Mouse (Mus musculus): Measurements from ENCODE around the gene Mob4. TPM values are rescaled to one million over a fixed set of nuclear protein-coding genes. Genes with fewer than 3 reads are reported as not detected.

Gene Mob4
- total RNA-seq, 2 experiments from 2014 or later: 56.8 to 59.4 TPM

- peak; percentile 44 to 46 for DNase-seq (ENCODE audit: low spot score in 2 of 2)
- no peak overlapping the region for H3K27ac ChIP-seq
- no peak for TF ChIP-seq CTCF (conservative IDR thresholded peaks at IDR 0.05)
- no peak overlapping the region for H3K4me3 ChIP-seq
These were observed 14.5 kb downstream of the Mob4 start for GRCm38 (mm10) chr1:55145556-55145955.

- Histone ChIP-seq H3K27ac (peak overlapping the region; percentile 18; the same call in 1 of the 2 replicates), H3K4me3 (no peak overlapping the region)
- no peak for DNase-seq (ENCODE audit: low spot score in 2 of 2)
- no peak for TF ChIP-seq CTCF (conservative IDR thresholded peaks at IDR 0.05)
These were observed 26.3 kb downstream of the Mob4 start for GRCm38 (mm10) chr1:55157329-55157728.

GRCm38 (mm10) chr1:55158211-55158610, 27.2 kb downstream of the Mob4 start:
- H3K27ac ChIP-seq: 0 out of 2 replicates have a peak overlapping the region, but pooled peaks have one; percentile 18
- DNase-seq (ENCODE audit: low spot score in 2 of 2): peak in 1 of 2 experiments; percentile 37
- no peak for TF ChIP-seq CTCF (conservative IDR thresholded peaks at IDR 0.05)
- H3K4me3 ChIP-seq: no peak overlapping the region

GRCm38 (mm10) chr1:55158821-55159220, 27.8 kb downstream of the Mob4 start:
- no peak for DNase-seq (ENCODE audit: low spot score in 2 of 2)
- Histone ChIP-seq H3K27ac (no peak overlapping the region), H3K4me3 (no peak overlapping the region)
- no peak for TF ChIP-seq CTCF (conservative IDR thresholded peaks at IDR 0.05)

- H3K27ac ChIP-seq: peak overlapping the region; percentile 83; the same call in 1 of the 2 replicates
- H3K4me3 ChIP-seq: no peak overlapping the region
- DNase-seq (ENCODE audit: low spot score in 2 of 2): no peak
- no peak for TF ChIP-seq CTCF (conservative IDR thresholded peaks at IDR 0.05)
These were observed 29.2 kb downstream of the Mob4 start for GRCm38 (mm10) chr1:55160218-55160617.

- no peak overlapping the region for H3K4me3 ChIP-seq
- DNase-seq (ENCODE audit: low spot score in 2 of 2): peak; percentile 24 to 65
These were observed 30.0 kb downstream of the Mob4 start for GRCm38 (mm10) chr1:55160831-55161638.

GRCm38 (mm10) chr1:55161895-55162294, 30.9 kb downstream of the Mob4 start:
- Histone ChIP-seq H3K4me3 (no peak overlapping the region), H3K27ac (peak overlapping the region; percentile 83)
- no peak for DNase-seq (ENCODE audit: low spot score in 2 of 2)
- TF ChIP-seq CTCF (conservative IDR thresholded peaks at IDR 0.05): peak; percentile 71

More at GRCm38 (mm10) chr1:55160831-55161638, 30.0 kb downstream of the Mob4 start:
- peak overlapping the region; percentile 83 for H3K27ac ChIP-seq
- TF ChIP-seq CTCF (conservative IDR thresholded peaks at IDR 0.05): no peak

GRCm38 (mm10) chr1:55162781-55163180, 31.8 kb downstream of the Mob4 start:
- no peak for TF ChIP-seq CTCF (conservative IDR thresholded peaks at IDR 0.05)
- no peak for DNase-seq (ENCODE audit: low spot score in 2 of 2)

GRCm38 (mm10) chr1:55164005-55164404, 33.0 kb downstream of the Mob4 start:
- Histone ChIP-seq H3K27ac (no peak overlapping the region), H3K4me3 (no peak overlapping the region)
- no peak for TF ChIP-seq CTCF (conservative IDR thresholded peaks at IDR 0.05)
- DNase-seq (ENCODE audit: low spot score in 2 of 2): no peak

More at GRCm38 (mm10) chr1:55162781-55163180, 31.8 kb downstream of the Mob4 start:
- H3K27ac ChIP-seq: no peak overlapping the region
- no peak overlapping the region for H3K4me3 ChIP-seq

GRCm38 (mm10) chr1:55167560-55167959, 36.5 kb downstream of the Mob4 start:
- H3K4me3 ChIP-seq: no peak overlapping the region
- no peak for DNase-seq (ENCODE audit: low spot score in 2 of 2)
- H3K27ac ChIP-seq: no peak overlapping the region
- TF ChIP-seq CTCF (conservative IDR thresholded peaks at IDR 0.05): no peak

GRCm38 (mm10) chr1:55168591-55168990, 37.6 kb downstream of the Mob4 start:
- Histone ChIP-seq H3K27ac (no peak overlapping the region), H3K4me3 (no peak overlapping the region)
- DNase-seq (ENCODE audit: low spot score in 2 of 2): no peak
- no peak for TF ChIP-seq CTCF (conservative IDR thresholded peaks at IDR 0.05)

- no peak for DNase-seq (ENCODE audit: low spot score in 2 of 2)
- H3K4me3 ChIP-seq: no peak overlapping the region
- no peak for TF ChIP-seq CTCF (conservative IDR thresholded peaks at IDR 0.05)
- H3K27ac ChIP-seq: no peak overlapping the region
These were observed 40.6 kb downstream of the Mob4 start for GRCm38 (mm10) chr1:55171361-55172325.

All from layer of hippocampus, adult 2 months (tissue).